Mouse (Mus musculus) liver, embryonic 14.5 days (tissue): Measurements from ENCODE around the gene Dsn1. TPM values are rescaled to one million over a fixed set of nuclear protein-coding genes. Genes with fewer than 3 reads are reported as not detected.

Experiments used
- ATAC-seq: fragments of 200-750 bp; cut with Nextera tagmentation; 2 replicates; pipeline ENCODE4 v1.8.0; 2017; ENCODE audit warnings: moderate number of reproducible peaks, mild to moderate bottlenecking, moderate library complexity; ENCODE audit not compliant: insufficient read depth
- DNase-seq, 3 experiments: peaks; one replicate each; pipeline ENCODE4 v3.0.0-alpha.2; 2012 to 2013; ENCODE audit warnings: low read depth in 3 of 3, low spot score in 3 of 3
- H3K27ac ChIP-seq: fragments of 300-500 bp; sonication (generic); 2 replicates; pipeline ENCODE4 v1.5.1; 2014; ENCODE audit warnings: moderate library complexity, mild to moderate bottlenecking, control low read depth, inconsistent platforms
- H3K27me3 ChIP-seq: fragments of 300-500 bp; sonication (generic); 2 replicates; pipeline ENCODE4 v1.6.1; 2014; ENCODE audit warnings: mild to moderate bottlenecking, low read length, moderate library complexity; ENCODE audit not compliant: control insufficient read depth, insufficient read depth
- H3K36me3 ChIP-seq: fragments of 300-500 bp; sonication (generic); replicated peaks from 2 replicates; pipeline ENCODE4 v1.6.1; 2014; ENCODE audit warnings: low read depth; ENCODE audit not compliant: control insufficient read depth, insufficient read depth
- H3K4me1 ChIP-seq, 2 experiments: fragments of 200-500 bp in 1 of 2; fragments of 300-500 bp in 1 of 2; sonication (generic) in 1 of 2; replicated peaks; 2 replicates each; pipeline ENCODE4 v1.6.1; 2012 to 2014; ENCODE audit warnings: antibody characterized with exemption in 1 of 2, inconsistent platforms in 1 of 2, low read length in 1 of 2; ENCODE audit not compliant: control insufficient read depth in 2 of 2, insufficient read depth in 2 of 2
- H3K4me2 ChIP-seq: fragments of 300-500 bp; sonication (generic); 2 replicates; pipeline ENCODE4 v1.6.1; 2014; ENCODE audit warnings: low read depth, mild to moderate bottlenecking, control low read depth, moderate library complexity
- H3K4me3 ChIP-seq, 2 experiments: fragments of 200-500 bp in 1 of 2; fragments of 300-500 bp in 1 of 2; sonication (generic) in 1 of 2; 2 replicates each; pipeline ENCODE4 v1.5.1; 2012 to 2014; ENCODE audit warnings: low read depth in 2 of 2, low read length in 2 of 2, mild to moderate bottlenecking in 2 of 2, control low read depth in 1 of 2, inconsistent platforms in 1 of 2, moderate library complexity in 1 of 2; ENCODE audit not compliant: insufficient read depth in 1 of 2
- H3K9ac ChIP-seq: fragments of 300-500 bp; sonication (generic); replicated peaks from 2 replicates; pipeline ENCODE4 v1.6.1; 2014; ENCODE audit warnings: mild to moderate bottlenecking, control low read depth, moderate library complexity
- H3K9me3 ChIP-seq: fragments of 300-500 bp; sonication (generic); 2 replicates; pipeline ENCODE4 v1.6.1; 2016; ENCODE audit warnings: low read length, mixed read lengths; ENCODE audit not compliant: control insufficient read depth
- CTCF ChIP-seq: IDR thresholded peaks from 2 replicates; pipeline ENCODE4 v1.5.1; 2016; ENCODE audit warnings: antibody characterized with exemption, low read depth, control low read depth
- EP300 ChIP-seq: IDR thresholded peaks from 2 replicates; pipeline ENCODE4 v1.6.1; 2016; ENCODE audit warnings: antibody characterized with exemption, low read depth
- WGBS: fragments of 180-500 bp; shearing (Covaris S2); extraction: QIAGEN DNeasy Blood & Tissue Kit; methylation state at CpG from one replicate; pipeline ENCODE4 v1.1.7; 2014; ENCODE audit not compliant: insufficient replicate concordance; 5-methylcytosine and 5-hydroxymethylcytosine counted together
- polyA plus RNA-seq, 2 experiments: library from polyadenylated mRNA; depleted of rRNA in 1 of 2; stranded (reverse) in 1 of 2; unstranded in 1 of 2; fragments of >200 nt; fragmentation: Nextera tagmentation in 1 of 2; extraction: Ambion mirVana in 1 of 2; gene quantifications; 2 replicates each; pipeline versions ENCODE4 v1.2.1 to v1.2.3; 2012 to 2014

Gene Dsn1
- polyA plus RNA-seq, 2 experiments: 19.2 to 30.2 TPM

DNA sequence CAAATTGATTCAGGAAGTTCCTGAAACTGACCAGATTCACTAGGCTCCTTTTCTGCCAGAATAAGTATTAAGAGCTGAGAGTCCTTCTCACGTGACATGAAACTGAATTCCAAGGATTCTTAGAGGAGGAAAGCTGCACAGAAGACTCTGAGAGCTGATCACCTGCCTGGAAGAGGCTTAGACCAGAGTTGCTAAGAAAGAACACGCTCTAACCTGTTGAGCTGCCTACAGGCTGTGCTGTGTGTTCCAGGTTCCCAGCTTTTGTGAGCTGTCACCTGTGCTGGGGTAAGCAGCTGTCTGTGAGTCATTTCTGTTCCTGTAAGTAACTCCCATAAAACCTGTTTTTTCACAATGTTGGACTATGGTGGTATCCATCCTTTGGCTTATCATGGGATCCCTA is 39.0 kb upstream of the Dsn1 start:
- no peaks in the 10 kb centered on the region for H3K27me3 ChIP-seq
- WGBS: 79% methylated on average over 2 of the region's 2 CpGs
- TF ChIP-seq EP300 (no peak), CTCF (no peak)
- ATAC-seq (no peak), DNase-seq (no peak)
- no peaks in the 10 kb centered on the region for H3K9me3 ChIP-seq
- no peaks in the 10 kb centered on the region for H3K4me1 ChIP-seq
- no peak overlapping the region for H3K4me3 ChIP-seq
- no peak overlapping the region for H3K4me2 ChIP-seq
- H3K36me3 ChIP-seq: no peaks in the 10 kb centered on the region
- no peak overlapping the region for H3K9ac ChIP-seq
- H3K27ac ChIP-seq: no peak overlapping the region

DNA sequence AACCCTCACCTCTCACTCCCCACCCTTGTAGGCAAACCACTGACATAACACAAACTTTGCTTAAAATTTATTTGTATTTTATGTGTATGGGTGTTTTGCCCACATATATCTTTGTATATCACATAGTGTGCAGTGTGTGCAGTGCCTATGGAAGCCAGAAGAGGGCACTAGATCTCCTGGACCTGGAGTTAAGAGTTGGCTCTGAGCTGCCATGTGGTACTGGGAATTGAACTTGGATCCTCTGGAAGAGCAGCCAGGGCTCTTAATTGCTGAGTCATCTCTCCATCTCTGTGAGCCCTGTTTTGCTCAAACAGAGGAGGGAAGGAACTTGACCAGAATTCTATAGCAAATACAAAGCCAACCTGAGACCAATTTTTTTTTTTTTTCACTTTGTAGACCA is 37.0 kb upstream of the Dsn1 start:
- no peaks in the 10 kb centered on the region for H3K27me3 ChIP-seq
- no peak overlapping the region for H3K27ac ChIP-seq
- H3K9ac ChIP-seq: no peak overlapping the region
- no peak for ATAC-seq
- H3K4me1 ChIP-seq: no peaks in the 10 kb centered on the region
- H3K4me3 ChIP-seq: no peak overlapping the region
- no peaks in the 10 kb centered on the region for H3K9me3 ChIP-seq
- TF ChIP-seq EP300: no peak
- TF ChIP-seq CTCF: peak; percentile 61
- H3K4me2 ChIP-seq: no peak overlapping the region
- no peak for DNase-seq
- no peaks in the 10 kb centered on the region for H3K36me3 ChIP-seq

- Histone ChIP-seq H3K9ac (no peak overlapping the region), H3K9me3 (no peaks in the 10 kb centered on the region), H3K36me3 (no peaks in the 10 kb centered on the region), H3K27ac (no peak overlapping the region), H3K4me2 (no peak overlapping the region), H3K4me1 (no peaks in the 10 kb centered on the region), H3K4me3 (no peak overlapping the region), H3K27me3 (no peaks in the 10 kb centered on the region)
- WGBS: 85% methylated on average over 8 of the region's 8 CpGs
- ATAC-seq (no peak), DNase-seq (no peak)
- TF ChIP-seq CTCF (no peak), EP300 (no peak)
Measured at GRCm38 (mm10) chr2:157043556-157043955, 36.6 kb upstream of the Dsn1 start.

DNA sequence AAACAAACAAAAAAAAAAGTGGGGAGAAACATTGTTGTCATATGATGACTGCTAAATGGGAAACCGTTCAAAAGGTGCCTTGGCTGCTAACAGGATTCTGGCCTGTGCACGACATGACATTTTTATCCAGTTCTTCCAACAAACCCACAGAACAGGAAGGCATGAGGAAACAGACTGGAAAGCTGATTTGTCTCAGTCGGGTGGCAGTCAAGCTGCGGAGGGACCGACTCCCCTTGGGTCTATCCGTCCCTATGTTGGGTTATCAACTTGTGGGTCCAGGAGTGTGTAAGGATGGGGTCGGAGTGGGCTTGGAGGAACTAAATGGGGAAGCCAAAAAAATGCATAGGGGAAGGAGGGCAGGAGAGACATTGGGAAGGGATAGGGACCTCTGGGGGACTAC is 34.5 kb upstream of the Dsn1 start:
- H3K27me3 ChIP-seq: no peaks in the 10 kb centered on the region
- H3K27ac ChIP-seq: no peak overlapping the region
- H3K4me2 ChIP-seq: no peak overlapping the region
- no peak overlapping the region for H3K9ac ChIP-seq
- H3K9me3 ChIP-seq: no peaks in the 10 kb centered on the region
- H3K4me1 ChIP-seq: no peaks in the 10 kb centered on the region
- DNase-seq (no peak), ATAC-seq (no peak)
- H3K36me3 ChIP-seq: no peaks in the 10 kb centered on the region
- TF ChIP-seq EP300: no peak
- H3K4me3 ChIP-seq: no peak overlapping the region
- WGBS: 26% methylated on average over 7 of the region's 7 CpGs

GRCm38 (mm10) chr2:157040649-157041046 is 33.7 kb upstream of the Dsn1 start:
- ATAC-seq: no peak
- Histone ChIP-seq H3K4me1 (no peaks in the 10 kb centered on the region), H3K27ac (no peak overlapping the region), H3K4me2 (no peak overlapping the region), H3K36me3 (no peaks in the 10 kb centered on the region), H3K9ac (no peak overlapping the region), H3K4me3 (no peak overlapping the region), H3K27me3 (no peaks in the 10 kb centered on the region), H3K9me3 (no peaks in the 10 kb centered on the region)
- WGBS: 76% methylated on average over 17 of the region's 17 CpGs
- TF ChIP-seq CTCF: no peak
- TF ChIP-seq EP300: no peak
- DNase-seq: no peak
